Mouse (Mus musculus) cerebellum, adult 11-12 months (tissue): ENCODE results near the gene Crebrf.

Experiments used
- DNase-seq: peaks from one replicate; pipeline ENCODE4 v3.0.0; 2022

Gene Crebrf

DNA sequence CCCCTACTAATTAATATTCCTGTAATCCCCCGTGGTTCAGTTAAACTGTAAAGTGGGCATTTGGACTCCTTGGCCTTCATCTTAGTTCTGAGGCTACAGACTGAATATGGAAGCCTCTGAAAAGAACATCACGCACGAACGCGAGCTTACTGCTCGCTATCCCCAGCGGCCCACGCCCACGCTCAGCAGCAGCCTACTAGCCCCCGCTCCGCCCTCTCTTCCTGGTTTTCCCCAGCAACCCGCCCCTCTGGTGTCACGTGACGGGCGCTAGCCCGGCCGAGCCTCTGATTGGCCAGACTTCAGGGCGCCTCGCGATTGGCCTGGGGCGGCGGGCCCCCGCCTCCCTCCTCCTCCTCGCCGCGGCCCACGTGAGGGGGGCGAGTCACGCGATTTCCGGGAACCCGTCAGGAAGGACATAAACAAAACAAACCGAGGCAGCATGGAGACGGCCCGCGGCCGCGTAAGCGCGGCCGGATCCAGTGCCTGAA lies at the start of gene Crebrf:
Crebrf (plus strand) TSS at position 380 of the 488 bp plus-strand sequence.
- peak; percentile 98 for DNase-seq

- DNase-seq, result no peak
Measured at GRCm38 (mm10) chr17:26671268-26671667, 44.2 kb upstream of the Crebrf start.

- no peak for DNase-seq
Measured at GRCm38 (mm10) chr17:26675845-26676244, 39.6 kb upstream of the Crebrf start.

DNA sequence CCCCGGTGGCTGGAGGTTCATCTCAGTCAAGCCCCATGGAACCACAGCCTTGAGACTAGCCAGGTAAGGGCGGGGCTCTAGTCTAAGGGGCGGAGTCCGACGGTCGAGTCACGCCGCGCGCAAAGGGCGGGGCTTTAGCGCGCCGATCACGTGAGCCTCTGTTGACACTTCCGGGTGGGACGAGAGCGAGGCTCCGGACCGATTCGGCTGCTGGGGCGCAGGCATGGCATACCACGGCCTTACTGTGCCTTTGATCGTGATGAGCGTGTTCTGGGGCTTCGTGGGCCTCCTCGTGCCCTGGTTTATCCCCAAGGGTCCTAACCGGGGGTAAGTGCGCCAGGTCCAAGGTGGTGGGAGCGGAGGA lies 39.2 kb upstream of the Crebrf start:
- DNase-seq, result peak; percentile 93

GRCm38 (mm10) chr17:26676616-26677376 lies 38.7 kb upstream of the Crebrf start:
- DNase-seq, result peak; percentile 86

- no peak for DNase-seq
Measured at GRCm38 (mm10) chr17:26677711-26678637, 37.5 kb upstream of the Crebrf start.

DNA sequence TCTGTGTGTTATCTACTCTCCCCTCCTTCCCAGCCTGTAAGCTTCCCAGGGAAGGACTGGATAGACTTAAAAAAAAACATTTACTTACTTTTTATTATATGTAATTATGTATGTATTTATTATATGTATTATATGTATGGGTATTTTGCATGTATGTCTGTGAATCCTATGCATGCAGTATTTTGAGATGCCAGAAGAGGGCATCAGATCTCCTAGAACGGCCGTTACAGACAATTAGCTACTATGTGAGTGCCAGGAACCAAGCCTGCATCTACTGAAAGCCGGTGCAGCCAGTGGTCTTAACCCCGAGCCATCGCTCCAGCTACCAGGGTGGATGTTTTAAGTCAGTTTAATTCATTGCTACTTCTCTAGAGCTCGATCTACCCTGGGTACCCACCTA lies 34.2 kb upstream of the Crebrf start:
- no peak for DNase-seq

DNA sequence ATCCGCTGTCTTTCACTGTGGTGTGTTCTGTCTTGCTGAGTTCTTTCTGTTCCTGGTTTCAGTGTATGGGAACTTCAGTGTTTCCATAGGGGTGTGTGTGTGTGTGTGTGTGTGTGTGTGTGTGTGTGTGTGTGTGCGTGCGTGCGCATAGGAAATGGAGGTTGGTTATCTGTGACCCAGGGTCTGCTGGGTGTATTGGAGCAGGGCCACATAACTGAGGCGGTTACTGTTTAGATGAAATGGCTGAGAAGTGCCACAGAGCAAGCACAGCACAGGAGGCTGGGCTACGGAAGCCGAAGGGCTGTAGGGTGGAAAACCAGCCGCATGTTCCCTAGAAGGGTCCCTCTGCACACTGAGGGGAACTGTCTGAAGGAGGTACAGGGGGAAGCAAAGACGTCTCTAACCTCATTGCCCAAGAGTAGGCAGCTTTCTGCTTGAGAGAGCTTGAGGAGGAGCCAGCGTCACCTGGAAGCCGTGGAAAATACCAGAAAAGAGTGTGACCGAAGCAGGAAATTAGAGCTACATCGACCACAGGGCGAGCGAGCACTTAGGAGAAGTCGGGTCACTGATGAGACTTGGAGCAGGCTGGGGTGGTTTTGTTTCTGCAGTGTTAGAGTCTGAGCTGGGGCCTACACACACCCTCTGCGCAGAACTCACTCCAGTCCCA lies 29.0 kb upstream of the Crebrf start:
- no peak for DNase-seq

GRCm38 (mm10) chr17:26688795-26689735 lies 26.4 kb upstream of the Crebrf start:
- DNase-seq, result peak; percentile 47

GRCm38 (mm10) chr17:26689810-26690209 lies 25.6 kb upstream of the Crebrf start:
- peak; percentile 48 for DNase-seq

DNA sequence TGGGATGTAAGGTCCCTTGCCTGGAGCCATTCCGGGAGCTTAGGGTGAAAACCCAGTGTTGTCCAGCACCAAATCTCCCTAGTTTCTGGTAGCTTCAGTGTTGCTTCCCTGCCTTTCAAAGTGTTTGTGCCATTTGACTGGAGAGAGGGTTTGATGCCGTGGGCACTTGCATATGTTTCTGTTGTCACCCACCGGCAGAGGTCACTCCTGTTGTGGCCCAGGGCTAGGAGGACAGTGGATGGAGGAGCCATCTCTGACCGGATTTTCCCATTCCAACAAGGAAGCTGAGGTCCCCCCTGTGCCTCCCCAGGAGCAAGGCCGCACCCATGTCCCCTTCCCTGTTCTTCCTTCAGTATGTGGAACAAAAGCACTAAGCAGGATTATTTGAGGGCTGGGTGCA lies 25.2 kb upstream of the Crebrf start:
- DNase-seq, result peak; percentile 62

DNA sequence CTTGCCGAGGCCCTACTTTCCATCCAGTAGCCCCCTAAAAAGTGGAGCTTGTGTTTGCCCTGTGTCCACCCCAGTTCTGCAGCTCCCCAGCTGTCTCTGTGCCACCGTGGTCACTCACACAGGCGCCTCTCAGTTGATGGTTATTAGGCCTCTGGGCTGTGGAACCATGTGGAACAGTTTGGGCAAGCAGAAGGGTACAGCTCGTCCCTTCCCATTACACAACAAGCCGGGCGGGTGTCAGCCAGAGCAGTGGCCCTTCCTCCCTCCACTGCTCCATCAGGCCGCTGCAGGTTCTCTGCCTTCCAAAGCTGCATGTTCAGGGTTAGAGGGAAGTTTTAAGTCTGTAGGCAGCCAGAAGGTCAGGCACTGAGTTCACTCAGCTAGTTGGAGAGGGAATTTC lies 24.3 kb upstream of the Crebrf start:
- DNase-seq, result peak; percentile 60

DNA sequence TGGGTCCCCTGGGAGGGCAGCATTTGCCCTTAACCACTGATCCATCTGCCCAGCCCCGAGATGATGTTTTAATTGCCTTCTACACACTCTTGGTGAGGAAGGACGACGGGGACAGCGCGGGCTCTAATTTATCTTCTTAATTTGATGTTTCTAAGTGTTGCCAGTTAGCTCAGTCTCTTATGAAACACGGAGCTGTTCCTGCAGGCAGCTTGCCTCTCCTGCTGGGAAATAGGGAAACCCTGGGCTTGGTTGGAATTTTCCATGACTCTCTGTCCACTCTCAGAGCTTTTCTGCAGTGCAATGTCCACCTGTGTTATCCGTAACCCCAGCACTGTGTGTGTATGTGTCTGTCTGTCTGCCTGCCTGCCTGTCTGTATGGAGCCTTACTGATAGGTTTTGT lies 22.0 kb upstream of the Crebrf start:
- DNase-seq, result peak; percentile 83

- peak; percentile 58 for DNase-seq
Measured at GRCm38 (mm10) chr17:26694171-26694570, 21.3 kb upstream of the Crebrf start.

- no peak for DNase-seq
Measured at GRCm38 (mm10) chr17:26695193-26695592, 20.3 kb upstream of the Crebrf start.

- no peak for DNase-seq
Measured at GRCm38 (mm10) chr17:26698846-26699245, 16.6 kb upstream of the Crebrf start.

DNA sequence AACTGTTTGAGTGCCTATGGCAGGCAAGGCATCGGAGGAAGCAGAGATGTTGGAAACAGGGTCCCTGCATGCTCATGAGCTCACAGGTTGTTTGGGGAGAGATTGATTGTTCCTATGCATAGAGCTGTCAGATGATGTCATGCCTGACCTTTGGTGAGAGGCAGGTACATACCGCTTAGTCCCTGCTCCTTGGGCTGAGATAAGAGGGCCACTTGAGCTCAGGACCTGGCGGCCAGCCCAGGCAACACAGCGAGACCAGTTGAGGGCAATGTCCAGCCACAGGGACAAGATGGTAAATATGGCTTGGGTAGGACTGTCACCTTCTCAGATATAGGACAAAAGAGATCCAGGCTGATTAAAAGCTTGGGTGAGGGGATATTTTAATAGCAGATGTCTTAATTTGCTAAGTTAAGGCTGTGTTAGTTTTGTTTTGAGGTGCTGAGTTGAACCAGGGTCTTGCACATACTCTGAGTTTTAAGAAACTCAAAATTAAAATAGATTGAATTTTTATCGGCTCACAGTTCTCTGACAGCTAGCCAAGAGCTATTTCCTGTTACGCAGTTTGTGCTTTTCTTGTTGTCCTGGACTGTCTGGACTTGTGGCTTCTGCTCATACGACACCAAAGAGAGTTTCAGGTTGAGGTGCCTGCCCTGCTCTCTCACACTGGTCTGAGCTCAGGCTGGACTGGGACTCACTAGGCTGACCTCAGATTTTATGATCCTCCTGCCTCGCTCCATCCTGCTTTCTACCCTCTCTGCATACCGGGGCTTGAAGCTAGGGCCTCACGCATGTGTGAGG lies 15.4 kb upstream of the Crebrf start:
- peak; percentile 69 for DNase-seq

GRCm38 (mm10) chr17:26701565-26701964 lies 13.9 kb upstream of the Crebrf start:
- DNase-seq, result no peak

DNA sequence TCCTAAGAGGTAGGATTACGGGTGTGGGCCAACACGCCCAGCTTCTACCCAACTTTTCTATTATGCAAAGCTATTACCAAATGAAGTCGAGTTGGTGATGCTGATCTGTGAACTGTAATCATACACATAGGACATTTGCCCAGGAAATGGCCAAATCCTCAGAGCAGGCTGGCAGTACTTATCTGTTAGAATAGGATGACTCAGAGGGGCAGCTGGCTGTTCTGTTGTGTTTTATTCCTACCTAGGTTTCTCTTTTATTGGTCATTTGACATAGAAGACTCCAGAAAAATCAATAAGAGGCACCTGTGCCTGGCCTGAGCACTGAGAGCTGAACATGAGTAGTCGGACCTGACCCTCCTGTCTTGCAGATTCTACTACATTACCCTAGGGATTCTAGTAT lies 12.8 kb upstream of the Crebrf start:
- DNase-seq, result no peak

DNA sequence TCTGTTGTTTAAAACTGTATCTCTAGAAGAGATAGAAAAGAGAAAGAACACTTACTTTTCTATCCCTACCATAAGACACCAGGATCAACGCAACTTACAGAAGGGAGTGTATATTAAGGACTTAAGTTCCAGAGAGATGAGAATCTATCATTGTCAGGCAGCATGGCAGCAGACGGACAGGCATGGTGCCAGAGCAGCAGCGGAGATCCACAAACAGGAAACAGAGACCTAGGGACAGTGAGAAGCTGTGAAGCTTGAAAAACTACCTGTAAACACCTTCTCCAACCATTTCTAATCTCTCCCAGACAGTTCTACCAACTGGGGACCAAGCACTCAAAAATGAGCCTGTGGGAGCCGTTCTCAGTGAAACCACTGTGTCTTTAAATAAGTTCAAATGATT lies 11.8 kb upstream of the Crebrf start:
- peak; percentile 71 for DNase-seq
